Mouse (Mus musculus) frontal cortex, postnatal 25 days (tissue): ENCODE results near the gene Muc15.

Source experiments
- DNase-seq, 2 experiments: peaks; one replicate each; pipeline ENCODE4 v3.0.0; 2022; ENCODE audit warnings: low spot score in 2 of 2

Gene Muc15

DNA sequence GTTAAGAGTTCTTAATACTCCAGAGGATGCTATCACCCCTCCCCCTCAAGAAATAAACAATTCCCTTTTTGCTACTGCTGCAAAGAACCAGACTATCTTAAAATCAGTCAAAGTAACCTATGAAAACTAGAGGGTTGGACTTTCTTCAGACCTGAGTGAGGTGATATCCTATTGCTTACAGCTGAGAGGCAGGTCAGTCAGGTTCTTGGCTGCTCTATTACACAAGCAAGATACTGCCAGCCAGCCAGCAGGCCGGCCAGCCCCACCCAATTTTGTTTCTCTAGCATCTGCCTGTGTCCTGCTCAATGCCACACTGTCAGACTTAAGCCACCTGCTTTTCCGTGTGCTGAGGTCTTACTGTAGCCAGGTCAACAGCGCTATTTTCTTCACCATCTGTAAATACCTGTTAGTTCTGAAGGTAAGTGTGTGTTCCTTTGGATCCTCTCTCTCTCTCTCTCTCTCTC, at the start of gene Muc15:
TSS of gene Muc15 (plus strand) at position 51 of the 464 bp plus-strand sequence.
- no peak for DNase-seq

DNA sequence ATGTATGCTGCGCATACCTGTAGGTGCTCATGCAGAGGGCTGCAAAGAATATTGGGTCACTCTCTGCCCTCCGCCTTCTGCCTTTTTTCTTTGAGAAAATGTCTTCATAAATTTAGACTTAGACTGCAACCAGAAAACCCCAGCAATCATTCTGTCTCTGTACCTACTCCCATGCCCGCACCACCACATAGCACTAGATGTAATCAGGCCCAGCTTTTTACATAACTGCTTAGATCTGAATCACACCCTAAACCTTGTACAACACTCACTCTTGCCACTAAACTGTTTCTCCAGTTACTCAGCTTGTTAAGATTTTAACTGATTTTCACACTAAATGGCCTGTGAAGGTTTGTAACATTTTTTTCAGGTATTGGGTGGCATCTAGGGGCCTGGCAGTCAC, 11.7 kb upstream of the Muc15 start:
- DNase-seq = no peak

DNA sequence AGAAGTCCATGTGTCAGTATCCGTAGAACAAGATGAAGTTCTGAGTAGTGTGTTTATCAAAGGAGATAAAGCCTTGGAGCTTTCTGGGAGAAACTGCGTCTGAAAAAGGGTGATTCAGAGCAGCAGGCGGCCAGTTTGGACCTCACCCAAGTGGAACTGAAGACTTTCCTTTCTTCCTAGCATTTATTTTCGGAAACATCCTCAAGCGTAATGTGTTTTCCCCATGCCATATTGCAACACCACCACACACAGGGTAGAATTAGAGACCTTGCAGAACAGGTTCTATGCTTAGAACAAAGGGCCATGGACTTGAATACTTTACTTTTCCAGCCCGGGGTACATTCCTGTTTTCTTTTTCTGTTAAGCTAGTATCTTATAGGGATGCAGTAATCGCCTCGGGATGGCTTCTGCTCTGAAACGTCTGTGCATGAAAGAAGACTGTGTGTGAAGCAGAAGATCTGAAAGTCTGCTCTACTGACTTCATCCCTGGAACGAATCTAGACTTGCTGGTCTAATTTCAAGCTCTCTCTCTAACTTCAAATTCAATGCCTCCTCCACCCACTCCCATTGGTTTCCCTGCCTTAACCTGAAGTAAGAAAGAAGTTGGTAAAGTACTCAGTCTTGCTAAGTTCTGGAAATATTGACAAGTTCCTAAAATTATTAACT, 11.0 kb upstream of the Muc15 start:
- peak in 1 of 2 experiments; percentile 16 for DNase-seq

DNA sequence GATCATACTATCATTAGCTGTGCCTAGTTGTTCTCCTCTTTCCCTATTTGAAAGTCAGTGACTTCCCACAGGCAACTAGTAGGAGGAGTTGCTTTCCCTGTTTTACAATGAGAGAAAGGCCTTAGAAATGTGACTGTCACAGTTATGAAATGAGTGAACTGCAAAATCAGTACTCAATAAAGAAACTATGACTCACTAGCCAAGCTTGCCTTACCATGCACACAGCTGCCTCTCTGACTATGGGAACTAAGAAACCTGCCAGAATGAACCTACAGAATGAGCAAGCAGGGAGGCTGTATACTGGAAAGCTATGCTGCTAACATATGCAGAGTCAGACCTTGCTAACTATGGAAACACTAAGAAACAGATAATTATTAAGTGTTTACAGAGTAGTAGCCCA, 2.1 kb upstream of the Muc15 start:
- no peak for DNase-seq

DNA sequence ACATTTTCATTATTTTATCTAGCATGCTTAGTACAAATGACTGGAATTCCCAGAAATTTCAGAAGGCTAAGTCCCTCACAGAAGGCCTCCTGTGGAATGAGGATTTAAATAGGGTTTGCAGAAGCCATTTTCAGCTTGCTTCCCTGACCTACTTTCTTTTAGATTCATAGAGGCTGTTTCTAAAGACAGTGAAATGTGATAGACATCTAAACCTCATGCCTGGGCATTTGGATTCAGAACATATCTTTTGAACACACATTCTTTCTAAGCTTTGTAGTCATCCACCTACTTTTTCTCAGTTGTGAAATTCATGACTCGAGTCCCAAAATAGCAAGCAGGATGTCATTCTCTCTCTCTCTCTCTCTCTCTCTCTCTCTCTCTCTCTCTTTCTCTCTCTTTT, 1.1 kb downstream of the Muc15 start:
- DNase-seq = no peak

DNA sequence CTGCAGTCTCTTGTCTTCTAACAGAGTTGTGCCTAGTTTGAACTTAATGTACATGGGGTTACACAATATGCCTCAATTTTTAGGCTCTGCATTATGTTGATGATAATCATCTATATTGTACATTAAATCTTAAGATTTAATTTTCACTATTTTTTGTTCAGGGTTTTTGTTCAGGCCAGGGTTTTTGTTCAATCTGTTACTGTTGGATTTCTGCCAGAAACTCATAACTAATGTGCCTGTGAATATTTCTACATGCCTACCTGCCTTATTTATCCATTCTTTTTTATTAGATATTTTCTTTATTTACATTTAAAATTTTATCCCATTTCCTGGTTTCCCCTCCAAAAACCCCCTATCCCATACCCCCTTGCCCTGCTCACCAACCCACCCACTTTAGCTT, 5.0 kb downstream of the Muc15 start:
- no peak for DNase-seq

DNA sequence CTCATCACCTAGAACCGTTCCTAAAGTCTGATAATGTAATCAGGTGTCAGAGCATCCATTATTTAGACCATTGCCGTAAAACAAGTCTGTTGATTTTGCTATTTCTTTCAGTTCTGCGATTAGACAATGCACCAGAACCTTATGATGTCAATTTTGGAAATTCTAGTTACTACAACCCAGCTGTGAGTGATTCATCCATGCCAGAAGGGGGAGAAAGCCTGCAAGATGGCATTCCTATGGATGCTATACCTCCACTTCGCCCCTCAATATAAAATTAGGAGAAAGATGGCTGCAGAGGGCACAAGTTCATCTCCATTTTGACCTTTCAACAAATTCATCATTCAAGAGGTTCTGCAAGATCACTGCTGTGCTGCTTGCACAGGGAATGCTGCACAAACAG, 16.1 kb downstream of the Muc15 start:
- DNase-seq = no peak

DNA sequence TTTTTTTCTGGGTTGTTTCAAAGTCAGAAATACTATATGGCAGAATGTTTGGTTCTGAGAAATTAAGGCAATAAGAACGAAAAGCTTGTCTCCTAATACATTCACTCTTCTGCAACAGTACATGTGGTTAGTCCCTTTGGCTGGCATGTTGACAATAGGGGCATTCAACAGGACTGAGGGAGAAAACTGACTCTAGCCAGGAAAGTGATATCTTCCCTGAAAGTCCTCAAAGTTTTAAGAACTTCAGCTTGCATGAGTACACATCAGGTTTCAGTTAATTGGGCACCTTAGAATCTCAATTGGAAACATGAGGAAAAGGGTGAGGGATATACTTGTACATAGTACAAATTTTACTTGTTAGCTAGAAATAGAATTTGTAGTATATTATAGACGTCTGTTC, 16.8 kb downstream of the Muc15 start:
- DNase-seq = no peak

DNA sequence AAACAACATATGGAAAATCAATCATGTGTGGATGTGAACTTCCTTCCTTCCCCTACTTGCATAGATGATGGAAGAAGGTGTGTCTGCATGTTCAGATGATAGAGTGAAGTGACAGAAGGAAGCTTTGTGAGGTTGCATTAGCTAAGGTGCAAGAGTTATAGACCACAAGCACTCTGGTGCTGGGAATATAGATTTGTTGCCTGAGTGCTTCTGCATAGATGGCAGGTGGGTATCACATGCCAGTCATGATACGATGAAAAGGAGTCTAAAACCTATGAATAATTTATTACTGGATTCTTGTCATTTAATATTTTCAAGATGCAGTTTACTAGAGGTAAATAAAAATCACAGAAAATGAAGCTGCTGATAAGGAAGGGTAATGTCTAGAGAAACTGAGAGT, 18.6 kb downstream of the Muc15 start:
- DNase-seq = no peak

DNA sequence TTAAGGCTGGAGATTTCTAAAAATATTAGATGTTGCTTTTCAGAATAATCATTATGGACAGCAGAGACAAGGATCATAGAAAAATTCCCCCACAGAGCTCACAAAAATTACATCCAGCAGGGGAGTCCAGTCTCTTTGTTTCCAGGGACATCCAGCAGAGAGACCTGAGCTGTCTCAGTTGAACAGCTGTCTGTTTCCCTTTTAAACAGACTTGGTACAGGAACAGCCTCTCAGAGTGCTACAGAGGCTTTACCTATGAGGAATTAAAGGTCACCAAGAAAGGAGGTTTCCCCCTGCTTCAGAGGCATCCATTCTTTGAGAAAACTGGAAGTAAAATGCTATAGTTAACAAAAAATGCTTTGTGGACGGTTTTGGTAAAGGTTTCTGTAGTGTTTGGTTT, 19.4 kb downstream of the Muc15 start:
- DNase-seq = no peak

DNA sequence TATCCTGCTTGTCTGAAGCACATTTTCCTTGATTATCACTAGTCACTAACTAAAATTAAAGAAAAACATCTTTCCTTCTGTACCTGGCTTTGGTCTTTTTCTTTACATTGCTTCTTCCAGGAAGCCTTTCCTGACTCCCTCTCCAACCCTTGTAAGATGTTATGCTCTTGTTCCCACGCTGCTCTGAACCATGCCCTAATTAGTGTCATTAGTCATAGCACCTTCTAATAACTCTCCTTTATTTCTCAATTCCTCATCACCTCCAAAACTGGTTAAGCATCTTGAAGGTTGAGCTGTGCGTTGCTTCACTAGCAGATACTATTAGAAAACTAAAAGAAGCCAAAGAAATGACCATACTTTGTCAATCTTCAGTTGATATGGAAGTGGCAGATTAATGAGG, 36.4 kb downstream of the Muc15 start:
- DNase-seq = no peak

DNA sequence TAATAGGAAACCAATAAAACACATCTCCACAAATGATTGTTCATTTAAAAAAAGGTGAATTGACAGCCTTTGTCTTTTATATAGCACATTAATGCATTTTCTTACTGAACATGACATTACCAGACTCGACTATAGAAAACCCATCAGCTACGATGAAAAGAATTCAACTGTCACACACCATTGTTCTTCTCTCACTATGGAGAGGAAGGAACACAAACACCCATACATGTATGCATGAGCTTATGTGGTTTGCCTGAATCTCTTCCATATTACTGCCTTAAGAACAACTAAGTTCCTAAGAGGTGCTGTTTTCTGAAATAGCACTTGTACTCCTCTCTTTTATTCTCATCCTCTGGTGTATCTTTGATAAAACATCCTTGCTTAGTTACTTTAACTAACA, 38.3 kb downstream of the Muc15 start:
- no peak for DNase-seq

DNA sequence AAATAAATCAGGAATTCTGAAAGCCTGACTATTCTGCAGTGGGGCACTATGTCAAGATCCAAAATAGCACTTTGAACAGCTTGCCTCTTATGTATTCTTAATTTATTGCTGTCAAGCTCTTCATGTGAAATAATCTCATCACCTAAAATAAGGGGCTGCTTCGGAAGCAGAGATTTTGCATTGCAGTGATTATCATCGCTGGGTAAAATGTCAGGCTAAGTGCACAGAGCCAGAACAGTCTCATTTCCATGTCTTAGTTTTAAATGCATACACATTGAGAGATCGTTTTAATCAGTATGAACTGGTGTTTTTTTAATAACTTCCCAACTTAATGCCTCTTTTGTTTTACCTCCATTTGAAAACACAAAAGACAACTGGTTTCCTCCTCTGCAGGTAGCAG, 66.3 kb downstream of the Muc15 start:
- DNase-seq = no peak
